Mouse (Mus musculus): ENCODE results near the gene Tbc1d13. TPM values are rescaled to one million over a fixed set of nuclear protein-coding genes. Genes with fewer than 3 reads are reported as not detected.
A peak's percentile ranks its signal among the peaks of the same experiment; 100 is the strongest.
"Not testable (repeated sequence)": the region's sequence is repeated elsewhere in the genome, so short reads cannot be mapped to it uniquely, and the experiment has no call there.

Gene Tbc1d13
- total RNA-seq, 2 experiments from 2014 or later = 59.0 to 61.6 TPM

- peak; percentile 89 to 92 for DNase-seq (ENCODE audit: extremely low spot score in 1 of 2, low spot score in 1 of 2)
These were observed 8.9 kb upstream of the Tbc1d13 start, which contains the start of gene Zer1 for GRCm38 (mm10) chr2:30124472-30125274. Gene Zer1, minus strand, starts transcription at chr2:30124585.

- no peak for DNase-seq (ENCODE audit: extremely low spot score in 1 of 2, low spot score in 1 of 2)
These were observed 4.8 kb upstream of the Tbc1d13 start for GRCm38 (mm10) chr2:30128789-30129188.

- no peak for DNase-seq (ENCODE audit: extremely low spot score in 1 of 2, low spot score in 1 of 2)
These were observed 3.4 kb upstream of the Tbc1d13 start for GRCm38 (mm10) chr2:30130156-30130555.

- DNase-seq (ENCODE audit: extremely low spot score in 1 of 2, low spot score in 1 of 2) = not testable (repeated sequence)
These were observed 2.3 kb upstream of the Tbc1d13 start for GRCm38 (mm10) chr2:30131240-30131639.

GRCm38 (mm10) chr2:30132801-30133612 is 539 bp upstream of the Tbc1d13 start:
- DNase-seq (ENCODE audit: extremely low spot score in 1 of 2, low spot score in 1 of 2) = no peak

GRCm38 (mm10) chr2:30134378-30134711 is 799 bp downstream of the Tbc1d13 start:
- DNase-seq (ENCODE audit: extremely low spot score in 1 of 2, low spot score in 1 of 2) = no peak

GRCm38 (mm10) chr2:30134928-30135620 is 1.5 kb downstream of the Tbc1d13 start:
- DNase-seq (ENCODE audit: extremely low spot score in 1 of 2, low spot score in 1 of 2) = no peak

GRCm38 (mm10) chr2:30136458-30136857 is 2.9 kb downstream of the Tbc1d13 start:
- DNase-seq (ENCODE audit: extremely low spot score in 1 of 2, low spot score in 1 of 2) = no peak

- not testable (repeated sequence) for DNase-seq (ENCODE audit: extremely low spot score in 1 of 2, low spot score in 1 of 2)
These were observed 6.5 kb downstream of the Tbc1d13 start for GRCm38 (mm10) chr2:30140021-30140420.

- DNase-seq (ENCODE audit: extremely low spot score in 1 of 2, low spot score in 1 of 2) = no peak
These were observed 10.9 kb downstream of the Tbc1d13 start for GRCm38 (mm10) chr2:30144436-30144835.

GRCm38 (mm10) chr2:30147466-30147865 is 13.9 kb downstream of the Tbc1d13 start:
- DNase-seq (ENCODE audit: extremely low spot score in 1 of 2, low spot score in 1 of 2) = no peak

GRCm38 (mm10) chr2:30151840-30152239 is 18.3 kb downstream of the Tbc1d13 start:
- DNase-seq (ENCODE audit: extremely low spot score in 1 of 2, low spot score in 1 of 2) = no peak

- no peak for DNase-seq (ENCODE audit: extremely low spot score in 1 of 2, low spot score in 1 of 2)
These were observed 19.1 kb downstream of the Tbc1d13 start for GRCm38 (mm10) chr2:30152616-30153015.

- not testable (repeated sequence) for DNase-seq (ENCODE audit: extremely low spot score in 1 of 2, low spot score in 1 of 2)
These were observed 26.3 kb downstream of the Tbc1d13 start for GRCm38 (mm10) chr2:30159871-30160270.

- peak in 1 of 2 experiments; percentile 50 for DNase-seq (ENCODE audit: extremely low spot score in 1 of 2, low spot score in 1 of 2)
These were observed 28.3 kb downstream of the Tbc1d13 start for GRCm38 (mm10) chr2:30161809-30162208.

- DNase-seq (ENCODE audit: extremely low spot score in 1 of 2, low spot score in 1 of 2) = no peak
These were observed 30.9 kb downstream of the Tbc1d13 start for GRCm38 (mm10) chr2:30164340-30164932.

GRCm38 (mm10) chr2:30166677-30167076 is 33.1 kb downstream of the Tbc1d13 start:
- DNase-seq (ENCODE audit: extremely low spot score in 1 of 2, low spot score in 1 of 2) = no peak

- peak; percentile 79 to 84 for DNase-seq (ENCODE audit: extremely low spot score in 1 of 2, low spot score in 1 of 2)
These were observed 37.9 kb downstream of the Tbc1d13 start, which contains the start of gene Endog for GRCm38 (mm10) chr2:30171371-30171996. Gene Endog, plus strand, starts transcription at chr2:30171493.

- DNase-seq (ENCODE audit: extremely low spot score in 1 of 2, low spot score in 1 of 2) = peak in 1 of 2 experiments; percentile 16
These were observed 38.4 kb downstream of the Tbc1d13 start for GRCm38 (mm10) chr2:30171997-30172382.
